Mouse (Mus musculus) right cerebral cortex, postnatal 4 days (tissue): ENCODE measurements around the gene Dennd2c.

ENCODE experiments used
- DNase-seq: peaks from one replicate; pipeline ENCODE4 v3.0.0-alpha.2; 2022

Dennd2c gene

GRCm38 (mm10) chr3:103102454-103103390 is at the start of gene Dennd2c:
Gene Dennd2c, plus strand, starts transcription at chr3:103102604.
- peak; percentile 72 for DNase-seq

- no peak for DNase-seq
These were observed 46.3 kb upstream of the Dennd2c start for GRCm38 (mm10) chr3:103056016-103056595.

- no peak for DNase-seq
These were observed 44.7 kb upstream of the Dennd2c start for GRCm38 (mm10) chr3:103057752-103058151.

GRCm38 (mm10) chr3:103058207-103059157 is 43.9 kb upstream of the Dennd2c start, which contains the start of gene Nras:
Gene Nras, plus strand, starts transcription at chr3:103058285.
- DNase-seq, result peak; percentile 98

- no peak for DNase-seq
These were observed 35.5 kb upstream of the Dennd2c start for GRCm38 (mm10) chr3:103066927-103067326.

GRCm38 (mm10) chr3:103068971-103069370 is 33.4 kb upstream of the Dennd2c start:
- DNase-seq, result no peak

- DNase-seq, result no peak
These were observed 28.6 kb upstream of the Dennd2c start, which contains the start of gene Ampd1 for GRCm38 (mm10) chr3:103073771-103074170. Gene Ampd1, plus strand, starts transcription at chr3:103074014.

- DNase-seq, result no peak
These were observed 26.5 kb upstream of the Dennd2c start for GRCm38 (mm10) chr3:103075871-103076270.

- no peak for DNase-seq
These were observed 25.9 kb upstream of the Dennd2c start for GRCm38 (mm10) chr3:103076476-103076875.

GRCm38 (mm10) chr3:103079301-103079700 is 23.1 kb upstream of the Dennd2c start:
- DNase-seq, result no peak

- no peak for DNase-seq
These were observed 21.4 kb upstream of the Dennd2c start for GRCm38 (mm10) chr3:103081051-103081450.

- no peak for DNase-seq
These were observed 20.4 kb upstream of the Dennd2c start for GRCm38 (mm10) chr3:103081861-103082453.

GRCm38 (mm10) chr3:103082761-103083160 is 19.6 kb upstream of the Dennd2c start:
- no peak for DNase-seq

GRCm38 (mm10) chr3:103085986-103086385 is 16.4 kb upstream of the Dennd2c start:
- no peak for DNase-seq

GRCm38 (mm10) chr3:103091753-103092152 is 10.7 kb upstream of the Dennd2c start:
- no peak for DNase-seq

GRCm38 (mm10) chr3:103098662-103099061 is 3.7 kb upstream of the Dennd2c start:
- no peak for DNase-seq

GRCm38 (mm10) chr3:103099667-103100066 is 2.7 kb upstream of the Dennd2c start:
- no peak for DNase-seq

GRCm38 (mm10) chr3:103100735-103101134 is 1.7 kb upstream of the Dennd2c start:
- DNase-seq, result no peak

- DNase-seq, result no peak
These were observed 1.2 kb upstream of the Dennd2c start for GRCm38 (mm10) chr3:103101194-103101593.

GRCm38 (mm10) chr3:103101909-103102308 is 495 bp upstream of the Dennd2c start:
- DNase-seq, result no peak

- DNase-seq, result no peak
These were observed 5.3 kb downstream of the Dennd2c start for GRCm38 (mm10) chr3:103107565-103108240.

GRCm38 (mm10) chr3:103112216-103112615 is 9.8 kb downstream of the Dennd2c start:
- no peak for DNase-seq
